Mouse (Mus musculus) hindbrain, embryonic 12.5 days (tissue): ENCODE results near the gene Lyl1. TPM values are rescaled to one million over a fixed set of nuclear protein-coding genes. Genes with fewer than 3 reads are reported as not detected.
A peak's percentile ranks its signal among the peaks of the same experiment; 100 is the strongest.

Experiments used
- ATAC-seq: fragments of 200-750 bp; cut with Nextera tagmentation; 2 replicates; pipeline ENCODE4 v1.8.0; 2017; ENCODE audit warnings: moderate TSS enrichment; ENCODE audit not compliant: low FRiP score
- H3K27ac ChIP-seq: fragments of 300-500 bp; sonication (generic); 2 replicates; pipeline ENCODE4 v1.5.1; 2016; ENCODE audit warnings: mild to moderate bottlenecking
- H3K27me3 ChIP-seq: fragments of 300-500 bp; sonication (generic); 2 replicates; pipeline ENCODE4 v1.6.1; 2016; ENCODE audit warnings: mild to moderate bottlenecking
- H3K36me3 ChIP-seq: fragments of 300-500 bp; sonication (generic); 2 replicates; pipeline ENCODE4 v1.6.1; 2016; ENCODE audit warnings: mild to moderate bottlenecking
- H3K4me1 ChIP-seq: fragments of 300-500 bp; sonication (generic); 2 replicates; pipeline ENCODE4 v1.6.1; 2016
- H3K4me2 ChIP-seq: fragments of 300-500 bp; sonication (generic); replicated peaks from 2 replicates; pipeline ENCODE4 v1.6.1; 2016; ENCODE audit warnings: mild to moderate bottlenecking
- H3K4me3 ChIP-seq: fragments of 300-500 bp; sonication (generic); 2 replicates; pipeline ENCODE4 v1.5.1; 2016; ENCODE audit warnings: mild to moderate bottlenecking
- H3K9ac ChIP-seq: fragments of 300-500 bp; sonication (generic); 2 replicates; pipeline ENCODE4 v1.6.1; 2016; ENCODE audit warnings: mild to moderate bottlenecking, moderate library complexity
- H3K9me3 ChIP-seq: fragments of 300-500 bp; sonication (generic); replicated peaks from 2 replicates; pipeline ENCODE4 v1.6.1; 2016; ENCODE audit warnings: mild to moderate bottlenecking
- WGBS: fragments of 180-500 bp; shearing (Covaris S2); methylation state at CpG from one replicate; pipeline ENCODE4 v1.1.7; 2016; 5-methylcytosine and 5-hydroxymethylcytosine counted together
- polyA plus RNA-seq: library from polyadenylated mRNA; unstranded; fragments of >200 nt; fragmentation: Nextera tagmentation; extraction: Ambion mirVana; gene quantifications from 2 replicates; pipeline ENCODE4 v1.2.1, GENCODE M21; 2016

The Lyl1 gene
- polyA plus RNA-seq, 1 experiment from 2014 or later, result 4.6 TPM

- H3K27me3 ChIP-seq, result peaks cover 40% of the 10 kb centered on the region
- H3K27ac ChIP-seq, result no peak overlapping the region; the same call in 1 of the 2 replicates
- H3K4me3 ChIP-seq, result no peak overlapping the region
- no peaks in the 10 kb centered on the region for H3K9me3 ChIP-seq
- 91% methylated on average over 9 of the region's 9 CpGs for WGBS
- ATAC-seq, result no peak
- H3K4me1 ChIP-seq, result peaks cover 14% of the 10 kb centered on the region; the same call in 1 of the 2 replicates
- H3K4me2 ChIP-seq, result no peak overlapping the region
- peaks cover 47% of the 10 kb centered on the region for H3K36me3 ChIP-seq
- no peak overlapping the region for H3K9ac ChIP-seq
These were observed 2.3 kb upstream of the Lyl1 start for GRCm38 (mm10) chr8:84698929-84699401.

- H3K4me2 ChIP-seq, result no peak overlapping the region
- H3K27ac ChIP-seq, result 0 out of 2 replicates have a peak overlapping the region, but pooled peaks have one; percentile 2
- H3K4me1 ChIP-seq, result peaks cover 19% of the 10 kb centered on the region; the same call in 1 of the 2 replicates
- H3K27me3 ChIP-seq, result peaks cover 49% of the 10 kb centered on the region
- 55% methylated on average over 7 of the region's 7 CpGs for WGBS
- peaks cover 44% of the 10 kb centered on the region for H3K36me3 ChIP-seq
- no peak overlapping the region for H3K4me3 ChIP-seq
- no peak overlapping the region for H3K9ac ChIP-seq
- H3K9me3 ChIP-seq, result no peaks in the 10 kb centered on the region
- no peak for ATAC-seq
These were observed 1.4 kb upstream of the Lyl1 start for GRCm38 (mm10) chr8:84699861-84700322.

- Histone ChIP-seq H3K27me3 (peaks cover 56% of the 10 kb centered on the region), H3K4me1 (peaks cover 25% of the 10 kb centered on the region), H3K4me3 (no peak overlapping the region), H3K9ac (no peak overlapping the region), H3K9me3 (no peaks in the 10 kb centered on the region), H3K27ac (no peak overlapping the region), H3K4me2 (no peak overlapping the region), H3K36me3 (peaks cover 37% of the 10 kb centered on the region)
- ATAC-seq, result no peak
- WGBS, result 84% methylated on average over 5 of the region's 5 CpGs
These were observed 731 bp upstream of the Lyl1 start for GRCm38 (mm10) chr8:84700526-84700925.

- H3K27me3 ChIP-seq, result peaks cover 70% of the 10 kb centered on the region
- H3K27ac ChIP-seq, result no peak overlapping the region
- no peak overlapping the region; the same call in 1 of the 2 replicates for H3K9ac ChIP-seq
- H3K4me2 ChIP-seq, result peak overlapping the region; percentile 8; the same call in 1 of the 2 replicates
- H3K4me3 ChIP-seq, result 0 out of 2 replicates have a peak overlapping the region, but pooled peaks have one; percentile 4
- H3K9me3 ChIP-seq, result no peaks in the 10 kb centered on the region
- 78% methylated on average over 9 of the region's 9 CpGs for WGBS
- ATAC-seq, result no peak
- peaks cover 40% of the 10 kb centered on the region for H3K4me1 ChIP-seq
- H3K36me3 ChIP-seq, result peaks cover 22% of the 10 kb centered on the region
These were observed 1.3 kb downstream of the Lyl1 start for GRCm38 (mm10) chr8:84702561-84702960.

- Histone ChIP-seq H3K4me3 (0 out of 2 replicates have a peak overlapping the region, but pooled peaks have one; percentile 4), H3K9me3 (no peaks in the 10 kb centered on the region), H3K4me2 (peak overlapping the region; percentile 8; the same call in 1 of the 2 replicates), H3K9ac (no peak overlapping the region; the same call in 1 of the 2 replicates), H3K36me3 (peaks cover 17% of the 10 kb centered on the region), H3K27me3 (peaks cover 75% of the 10 kb centered on the region), H3K27ac (no peak overlapping the region), H3K4me1 (peaks cover 44% of the 10 kb centered on the region)
- no peak for ATAC-seq
- 78% methylated on average over 6 of the region's 6 CpGs for WGBS
These were observed 1.8 kb downstream of the Lyl1 start for GRCm38 (mm10) chr8:84702963-84703465.

GRCm38 (mm10) chr8:84703466-84704249 lies 2.4 kb downstream of the Lyl1 start:
- H3K4me3 ChIP-seq, result peak overlapping the region; percentile 11; the same call in 1 of the 2 replicates
- no peak for ATAC-seq
- peaks cover 49% of the 10 kb centered on the region for H3K4me1 ChIP-seq
- H3K36me3 ChIP-seq, result peaks cover 11% of the 10 kb centered on the region
- WGBS, result 9% methylated on average over 38 of the region's 38 CpGs
- no peak overlapping the region for H3K9ac ChIP-seq
- peak overlapping the region; percentile 35; the same call in 1 of the 2 replicates for H3K27ac ChIP-seq
- peaks cover 80% of the 10 kb centered on the region for H3K27me3 ChIP-seq
- H3K9me3 ChIP-seq, result no peaks in the 10 kb centered on the region
- H3K4me2 ChIP-seq, result peak overlapping the region; percentile 31

- peak overlapping the region; percentile 31; the same call in 1 of the 2 replicates for H3K4me2 ChIP-seq
- H3K27me3 ChIP-seq, result peaks cover 86% of the 10 kb centered on the region
- H3K9ac ChIP-seq, result no peak overlapping the region
- H3K4me3 ChIP-seq, result peak overlapping the region; percentile 11; the same call in 1 of the 2 replicates
- H3K27ac ChIP-seq, result no peak overlapping the region
- ATAC-seq, result 0 out of 2 replicates have a peak, but pooled peaks have one; percentile 22
- no peaks in the 10 kb centered on the region for H3K9me3 ChIP-seq
- peaks cover 56% of the 10 kb centered on the region for H3K4me1 ChIP-seq
- peaks cover 5% of the 10 kb centered on the region; the same call in 1 of the 2 replicates for H3K36me3 ChIP-seq
- WGBS, result under 1% methylated on average over 16 of the region's 16 CpGs
These were observed 3.1 kb downstream of the Lyl1 start for GRCm38 (mm10) chr8:84704356-84704755.

- Histone ChIP-seq H3K9ac (peak overlapping the region; percentile 50), H3K27ac (peak overlapping the region; percentile 41), H3K9me3 (no peaks in the 10 kb centered on the region)
These were observed 3.9 kb downstream of the Lyl1 start for GRCm38 (mm10) chr8:84704867-84705831.

GRCm38 (mm10) chr8:84705960-84706359 lies 4.7 kb downstream of the Lyl1 start:
- Histone ChIP-seq H3K4me3 (peak overlapping the region; percentile 23; the same call in 1 of the 2 replicates), H3K9me3 (no peaks in the 10 kb centered on the region), H3K9ac (peak overlapping the region; percentile 50), H3K4me2 (peak overlapping the region; percentile 46), H3K27me3 (peaks cover 86% of the 10 kb centered on the region), H3K4me1 (peaks cover 66% of the 10 kb centered on the region), H3K27ac (no peak overlapping the region; the same call in 1 of the 2 replicates), H3K36me3 (no peaks in the 10 kb centered on the region)
- 2% methylated on average over 12 of the region's 12 CpGs for WGBS
- no peak for ATAC-seq

More at GRCm38 (mm10) chr8:84704867-84705831, 3.9 kb downstream of the Lyl1 start:
- Histone ChIP-seq H3K4me1 (peaks cover 61% of the 10 kb centered on the region), H3K4me2 (peak overlapping the region; percentile 46), H3K27me3 (peaks cover 90% of the 10 kb centered on the region), H3K36me3 (no peaks in the 10 kb centered on the region), H3K4me3 (peak overlapping the region; percentile 23)
- ATAC-seq, result no peak
- 1% methylated on average over 61 of the region's 61 CpGs for WGBS

GRCm38 (mm10) chr8:84706610-84707266 lies 5.5 kb downstream of the Lyl1 start:
- Histone ChIP-seq H3K9ac (peak overlapping the region; percentile 59; the same call in 1 of the 2 replicates), H3K27ac (peak overlapping the region; percentile 3), H3K4me3 (peak overlapping the region; percentile 23), H3K36me3 (no peaks in the 10 kb centered on the region), H3K4me2 (peak overlapping the region; percentile 41), H3K9me3 (no peaks in the 10 kb centered on the region), H3K27me3 (peaks cover 86% of the 10 kb centered on the region), H3K4me1 (peaks cover 70% of the 10 kb centered on the region)
- WGBS, result 2% methylated on average over 43 of the region's 45 CpGs
- ATAC-seq, result no peak
